Mouse (Mus musculus) intestine, embryonic 16.5 days (tissue): ENCODE measurements around the gene Tns1. TPM values are rescaled to one million over a fixed set of nuclear protein-coding genes. Genes with fewer than 3 reads are reported as not detected.
A peak's percentile ranks its signal among the peaks of the same experiment; 100 is the strongest.

Experiments used
- ATAC-seq: fragments of 200-750 bp; cut with Nextera tagmentation; 2 replicates; pipeline ENCODE4 v1.8.0; 2017; ENCODE audit warnings: moderate TSS enrichment, moderate library complexity
- H3K27ac ChIP-seq: fragments of 300-500 bp; sonication (generic); 2 replicates; pipeline ENCODE4 v1.5.1; 2014; ENCODE audit warnings: mild to moderate bottlenecking, low read length
- H3K27me3 ChIP-seq: fragments of 300-500 bp; sonication (generic); replicated peaks from 2 replicates; pipeline ENCODE4 v1.6.1; 2014; ENCODE audit warnings: low read length, control low read depth, mixed read lengths; ENCODE audit not compliant: control insufficient read depth, insufficient read depth
- H3K36me3 ChIP-seq: fragments of 300-500 bp; sonication (generic); 2 replicates; pipeline ENCODE4 v1.6.1; 2014; ENCODE audit warnings: low read length, control low read depth; ENCODE audit not compliant: control insufficient read depth, insufficient read depth
- H3K4me1 ChIP-seq: fragments of 300-500 bp; sonication (generic); 2 replicates; pipeline ENCODE4 v1.6.1; 2014; ENCODE audit warnings: low read length, control low read depth, mixed read lengths; ENCODE audit not compliant: control insufficient read depth, insufficient read depth
- H3K4me2 ChIP-seq: fragments of 300-500 bp; sonication (generic); 2 replicates; pipeline ENCODE4 v1.6.1; 2014; ENCODE audit warnings: low read depth, low read length, control low read depth
- H3K4me3 ChIP-seq: fragments of 300-500 bp; sonication (generic); 2 replicates; pipeline ENCODE4 v1.5.1; 2014; ENCODE audit warnings: mild to moderate bottlenecking, low read length
- H3K9ac ChIP-seq: fragments of 300-500 bp; sonication (generic); 2 replicates; pipeline ENCODE4 v1.6.1; 2014; ENCODE audit warnings: low read depth, low read length
- H3K9me3 ChIP-seq: fragments of 300-500 bp; sonication (generic); 2 replicates; pipeline ENCODE4 v1.6.1; 2016; ENCODE audit warnings: low read length, control low read depth; ENCODE audit not compliant: control insufficient read depth
- WGBS: fragments of 180-500 bp; shearing (Covaris S2); extraction: QIAGEN DNeasy Blood & Tissue Kit; methylation state at CpG from one replicate; pipeline ENCODE4 v1.1.7; 2014; 5-methylcytosine and 5-hydroxymethylcytosine counted together
- polyA plus RNA-seq: library from polyadenylated mRNA; unstranded; fragments of >200 nt; fragmentation: Nextera tagmentation; extraction: Ambion mirVana; gene quantifications from 2 replicates; pipeline ENCODE4 v1.2.1, GENCODE M21; 2015

The Tns1 gene
- polyA plus RNA-seq, 1 experiment from 2014 or later = 20.2 TPM

DNA sequence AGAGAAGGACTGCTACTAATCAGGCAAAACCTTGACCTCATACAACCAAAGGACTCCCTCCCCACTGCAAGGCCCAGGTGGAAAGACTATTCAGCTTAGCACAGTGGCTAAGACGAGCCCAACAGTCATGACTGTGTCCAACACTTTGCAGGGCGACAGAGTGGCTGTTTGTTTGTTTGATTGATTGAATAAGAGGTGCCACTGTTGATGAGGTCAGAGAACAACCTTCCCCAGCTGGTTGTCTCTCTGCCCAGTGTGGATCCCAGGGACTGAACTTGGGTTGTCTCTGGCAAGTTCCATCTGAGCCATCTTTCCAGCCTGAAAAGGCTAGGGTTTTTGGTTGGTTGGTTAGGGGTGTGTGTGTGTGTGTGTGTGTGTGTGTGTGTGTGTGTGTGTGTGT lies 14.6 kb downstream of the Tns1 start:
- ATAC-seq = no peak
- Histone ChIP-seq H3K4me1 (no peaks in the 10 kb centered on the region), H3K9ac (no peak overlapping the region), H3K4me3 (no peak overlapping the region), H3K36me3 (no peaks in the 10 kb centered on the region), H3K9me3 (no peaks in the 10 kb centered on the region), H3K27ac (no peak overlapping the region), H3K27me3 (no peaks in the 10 kb centered on the region), H3K4me2 (no peak overlapping the region)
- 54% methylated on average over 2 of the region's 2 CpGs for WGBS

GRCm38 (mm10) chr1:74107931-74108618 lies 16.2 kb downstream of the Tns1 start:
- Histone ChIP-seq H3K27me3 (no peaks in the 10 kb centered on the region), H3K4me1 (peaks cover 12% of the 10 kb centered on the region), H3K9ac (no peak overlapping the region), H3K4me3 (no peak overlapping the region), H3K4me2 (no peak overlapping the region), H3K9me3 (no peaks in the 10 kb centered on the region), H3K36me3 (no peaks in the 10 kb centered on the region), H3K27ac (no peak overlapping the region)
- no peak for ATAC-seq
- 82% methylated on average over 4 of the region's 5 CpGs for WGBS

- Histone ChIP-seq H3K4me2 (no peak overlapping the region), H3K27me3 (no peaks in the 10 kb centered on the region), H3K9me3 (no peaks in the 10 kb centered on the region), H3K4me1 (peaks cover 12% of the 10 kb centered on the region), H3K27ac (no peak overlapping the region), H3K9ac (no peak overlapping the region), H3K36me3 (no peaks in the 10 kb centered on the region), H3K4me3 (no peak overlapping the region)
- ATAC-seq = no peak
- WGBS = 62% methylated on average over 6 of the region's 6 CpGs
Observed at GRCm38 (mm10) chr1:74106214-74106613, 18.0 kb downstream of the Tns1 start.

GRCm38 (mm10) chr1:74105660-74106059 lies 18.6 kb downstream of the Tns1 start:
- 80% methylated on average over 4 of the region's 4 CpGs for WGBS
- no peak overlapping the region for H3K4me3 ChIP-seq
- no peaks in the 10 kb centered on the region for H3K36me3 ChIP-seq
- H3K4me2 ChIP-seq = no peak overlapping the region
- H3K27me3 ChIP-seq = no peaks in the 10 kb centered on the region
- H3K9me3 ChIP-seq = no peaks in the 10 kb centered on the region
- no peak for ATAC-seq
- H3K4me1 ChIP-seq = peaks cover 12% of the 10 kb centered on the region
- H3K9ac ChIP-seq = no peak overlapping the region
- no peak overlapping the region for H3K27ac ChIP-seq

GRCm38 (mm10) chr1:74103654-74104353 lies 20.4 kb downstream of the Tns1 start:
- no peak overlapping the region for H3K4me3 ChIP-seq
- no peak overlapping the region for H3K9ac ChIP-seq
- no peaks in the 10 kb centered on the region for H3K36me3 ChIP-seq
- no peaks in the 10 kb centered on the region for H3K27me3 ChIP-seq
- H3K4me2 ChIP-seq = no peak overlapping the region
- H3K9me3 ChIP-seq = no peaks in the 10 kb centered on the region
- 0 out of 2 replicates have a peak, but pooled peaks have one; percentile 6 for ATAC-seq
- WGBS = 40% methylated on average over 6 of the region's 6 CpGs
- peaks cover 17% of the 10 kb centered on the region for H3K4me1 ChIP-seq
- H3K27ac ChIP-seq = no peak overlapping the region

- H3K4me1 ChIP-seq = peaks cover 32% of the 10 kb centered on the region
- H3K9me3 ChIP-seq = no peaks in the 10 kb centered on the region
- no peak overlapping the region for H3K27ac ChIP-seq
- peak overlapping the region; percentile 93 for H3K4me2 ChIP-seq
- peaks cover 12% of the 10 kb centered on the region; the same call in 1 of the 2 replicates for H3K27me3 ChIP-seq
- H3K9ac ChIP-seq = peak overlapping the region; percentile 59
- no peaks in the 10 kb centered on the region for H3K36me3 ChIP-seq
- peak; percentile 26 for ATAC-seq
- under 1% methylated on average over 14 of the region's 14 CpGs for WGBS
- peak overlapping the region; percentile 57 for H3K4me3 ChIP-seq
Observed at GRCm38 (mm10) chr1:74099001-74099435, 25.2 kb downstream of the Tns1 start.

DNA sequence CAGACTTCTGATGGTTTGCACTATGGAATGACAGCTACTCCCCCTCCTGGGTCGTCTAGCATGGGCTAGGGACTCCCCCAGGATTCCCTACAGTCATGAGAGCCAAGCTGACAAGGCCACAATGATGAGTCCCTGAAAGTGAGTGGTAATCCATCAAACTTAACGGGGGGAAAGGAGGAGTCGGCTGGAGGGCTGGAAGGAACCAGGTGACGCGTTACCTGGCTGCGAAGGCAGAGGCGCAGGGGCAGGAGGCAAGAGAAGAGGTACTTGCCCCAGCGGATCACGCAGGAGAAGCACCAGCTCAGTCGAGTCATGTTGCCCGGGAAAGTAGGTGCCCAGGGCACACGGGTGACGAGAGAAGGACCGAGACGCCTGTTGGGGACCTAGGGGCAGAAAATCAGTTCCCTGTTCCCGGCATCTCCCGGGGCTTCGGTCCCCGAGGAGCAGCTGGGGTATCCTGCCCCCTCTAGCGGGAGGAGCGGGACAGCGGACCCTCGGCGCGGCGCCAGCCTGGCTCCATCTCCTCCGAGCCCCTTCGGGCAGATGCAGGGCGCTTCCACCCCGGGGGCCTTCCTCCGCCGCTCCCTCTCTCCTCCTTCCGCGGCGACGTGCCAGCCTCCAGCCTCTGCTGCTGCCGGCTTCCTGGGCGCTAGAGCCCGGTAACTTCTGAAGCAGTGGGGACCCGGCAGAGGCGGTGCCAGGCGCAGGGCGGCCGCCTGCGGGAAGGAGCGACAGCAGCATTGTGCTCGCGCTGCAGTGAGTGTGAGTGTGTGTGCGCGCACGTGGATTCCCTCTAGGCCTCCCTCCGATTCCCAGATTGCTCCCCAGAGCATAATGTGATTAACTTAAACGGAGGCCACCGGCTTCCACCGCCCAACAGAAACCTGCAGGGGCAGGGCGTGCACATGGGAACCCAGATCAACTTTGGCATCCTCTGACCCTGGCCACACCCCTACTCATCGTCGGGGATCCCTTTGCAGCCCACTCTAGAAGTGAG lies 25.9 kb downstream of the Tns1 start:
- WGBS = under 1% methylated on average over 58 of the region's 58 CpGs
- Histone ChIP-seq H3K36me3 (no peaks in the 10 kb centered on the region), H3K9me3 (no peaks in the 10 kb centered on the region), H3K4me3 (peak overlapping the region; percentile 57), H3K9ac (peak overlapping the region; percentile 59), H3K27me3 (peaks cover 12% of the 10 kb centered on the region; the same call in 1 of the 2 replicates), H3K27ac (no peak overlapping the region), H3K4me1 (peaks cover 25% of the 10 kb centered on the region), H3K4me2 (peak overlapping the region; percentile 93)
- ATAC-seq = peak; percentile 55

DNA sequence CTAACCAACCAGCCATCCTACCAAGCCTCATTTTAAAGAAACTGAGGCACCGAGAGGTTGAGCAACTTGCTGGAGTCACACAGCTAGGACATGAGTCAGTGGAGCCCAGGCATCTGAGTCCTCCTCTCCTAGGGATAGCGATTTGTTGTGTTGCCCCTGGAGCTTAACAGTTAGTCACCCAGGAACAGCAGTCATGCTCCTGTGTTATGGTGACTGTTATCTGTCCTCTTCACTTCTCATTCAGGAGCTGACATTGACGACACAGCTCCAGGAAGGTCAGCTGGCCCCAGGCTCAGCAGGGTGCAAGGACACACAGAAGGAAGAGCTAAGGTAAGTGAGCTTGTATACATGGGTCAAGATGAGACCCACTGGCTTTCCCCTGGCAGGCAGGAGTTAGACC lies 28.5 kb downstream of the Tns1 start:
- WGBS = 53% methylated on average over 3 of the region's 3 CpGs
- no peak for ATAC-seq
- peaks cover 36% of the 10 kb centered on the region for H3K4me1 ChIP-seq
- H3K36me3 ChIP-seq = no peaks in the 10 kb centered on the region
- no peak overlapping the region for H3K9ac ChIP-seq
- no peaks in the 10 kb centered on the region for H3K9me3 ChIP-seq
- no peak overlapping the region for H3K27ac ChIP-seq
- no peak overlapping the region for H3K4me3 ChIP-seq
- H3K27me3 ChIP-seq = peaks cover 12% of the 10 kb centered on the region; the same call in 1 of the 2 replicates
- H3K4me2 ChIP-seq = no peak overlapping the region

DNA sequence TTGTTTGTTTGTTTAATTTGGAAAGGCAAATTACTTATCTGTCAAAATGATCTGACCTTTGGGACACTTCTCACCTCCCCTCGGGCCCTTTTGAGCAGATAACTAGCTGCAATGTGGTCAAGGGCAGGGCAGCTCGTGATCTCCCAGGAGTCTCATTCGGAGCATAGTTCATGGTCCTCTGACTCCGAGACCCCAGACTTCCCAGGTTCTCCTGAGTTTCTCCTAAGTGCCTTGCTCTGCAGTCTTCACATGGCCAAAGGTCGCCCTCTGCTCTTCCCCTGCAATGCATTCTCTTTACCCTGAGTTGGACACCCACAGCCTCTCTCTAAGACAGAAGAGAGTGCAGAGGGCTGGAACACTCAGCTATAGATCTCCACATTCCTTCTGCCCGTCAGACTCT lies 29.0 kb downstream of the Tns1 start:
- H3K4me1 ChIP-seq = peaks cover 36% of the 10 kb centered on the region
- 48% methylated on average over 6 of the region's 6 CpGs for WGBS
- no peak for ATAC-seq

More for the DNA sequence above, 29.0 kb downstream of the Tns1 start:
- no peak overlapping the region for H3K9ac ChIP-seq
- H3K4me2 ChIP-seq = no peak overlapping the region
- peaks cover 12% of the 10 kb centered on the region; the same call in 1 of the 2 replicates for H3K27me3 ChIP-seq
- H3K4me3 ChIP-seq = no peak overlapping the region
- no peaks in the 10 kb centered on the region for H3K36me3 ChIP-seq
- H3K27ac ChIP-seq = no peak overlapping the region
- H3K9me3 ChIP-seq = no peaks in the 10 kb centered on the region
